Mouse (Mus musculus) myocyte (in vitro differentiated cells): ENCODE results near the gene Rhobtb3. TPM values are rescaled to one million over a fixed set of nuclear protein-coding genes. Genes with fewer than 3 reads are reported as not detected.

Experiments
- H3K27me3 ChIP-seq: one replicate; pipeline ENCODE4 v1.6.1; 2011; ENCODE audit not compliant: control insufficient read depth, insufficient read depth, insufficient read length
- H3K36me3 ChIP-seq: one replicate; pipeline ENCODE4 v1.6.1; 2011; ENCODE audit not compliant: control insufficient read depth, insufficient read depth
- H3K4me2 ChIP-seq: one replicate; pipeline ENCODE4 v1.6.1; 2011; ENCODE audit warnings: low read depth, control low read depth
- H3K4me3 ChIP-seq: one replicate; pipeline ENCODE4 v1.5.1; 2011; ENCODE audit warnings: mild to moderate bottlenecking, control low read depth, moderate library complexity
- H3K79me2 ChIP-seq: one replicate; pipeline ENCODE4 v1.6.1; 2011; ENCODE audit not compliant: control insufficient read depth, insufficient read depth
- H3ac ChIP-seq: one replicate; pipeline ENCODE4 v1.6.1; 2011; ENCODE audit not compliant: control insufficient read depth, insufficient read length
- CEBPB ChIP-seq: IDR thresholded peaks from 2 replicates; pipeline ENCODE4 v1.6.1; 2011; ENCODE audit warnings: mild to moderate bottlenecking, moderate library complexity; ENCODE audit not compliant: poor library complexity, insufficient read depth, severe bottlenecking
- E2F4 ChIP-seq: IDR thresholded peaks from one replicate; pipeline ENCODE4 v1.6.1; 2011; ENCODE audit warnings: mild to moderate bottlenecking, control low read depth, moderate library complexity; ENCODE audit not compliant: insufficient read depth
- MAX ChIP-seq: IDR thresholded peaks from one replicate; pipeline ENCODE4 v1.6.1; 2011; ENCODE audit warnings: low read depth, mild to moderate bottlenecking, control low read depth
- MYOD1 ChIP-seq, 3 experiments: IDR thresholded peaks; one replicate each; pipeline ENCODE4 v1.6.1; 2011; ENCODE audit warnings: control low read depth in 2 of 3, low read depth in 2 of 3, mild to moderate bottlenecking in 2 of 3, moderate library complexity in 1 of 3; ENCODE audit not compliant: insufficient read length in 2 of 3, control insufficient read depth in 1 of 3
- MYOG ChIP-seq, 3 experiments: IDR thresholded peaks; one replicate each; pipeline ENCODE4 v1.6.1; 2011; ENCODE audit warnings: control low read depth in 2 of 3, low read depth in 2 of 3, mild to moderate bottlenecking in 2 of 3; ENCODE audit not compliant: insufficient read length in 2 of 3, control insufficient read depth in 1 of 3, insufficient read depth in 1 of 3
- POLR2A ChIP-seq: IDR thresholded peaks from one replicate; pipeline ENCODE4 v1.6.1; 2011; ENCODE audit warnings: low read depth, mild to moderate bottlenecking, control low read depth, moderate library complexity; ENCODE audit not compliant: insufficient read length
- POLR2AphosphoS2 ChIP-seq: IDR thresholded peaks from one replicate; pipeline ENCODE4 v1.6.1; 2011; ENCODE audit warnings: low read depth, control low read depth; ENCODE audit not compliant: insufficient read length
- REST ChIP-seq: IDR thresholded peaks from one replicate; pipeline ENCODE4 v1.6.1; 2011; ENCODE audit warnings: mild to moderate bottlenecking, control low read depth, moderate library complexity; ENCODE audit not compliant: insufficient read depth, insufficient read length
- SRF ChIP-seq: IDR thresholded peaks from one replicate; pipeline ENCODE4 v1.6.1; 2011; ENCODE audit warnings: low read depth; ENCODE audit not compliant: control insufficient read depth, insufficient read length
- TCF12 ChIP-seq: IDR thresholded peaks from one replicate; pipeline ENCODE4 v1.6.1; 2011; ENCODE audit warnings: mild to moderate bottlenecking, control low read depth; ENCODE audit not compliant: poor library complexity, insufficient read depth, severe bottlenecking
- TCF3 ChIP-seq: IDR thresholded peaks from one replicate; pipeline ENCODE4 v1.6.1; 2011; ENCODE audit warnings: low read depth, control low read depth; ENCODE audit not compliant: insufficient read length
- USF1 ChIP-seq: IDR thresholded peaks from one replicate; pipeline ENCODE4 v1.6.1; 2011; ENCODE audit warnings: low read depth, mild to moderate bottlenecking, control low read depth, moderate library complexity
- polyA plus RNA-seq: library from polyadenylated mRNA; unstranded; fragments of >200 nt; fragmentation: generic; extraction: Trizol; gene quantifications from one replicate; pipeline ENCODE4 v1.2.1, GENCODE M21; 2012; ENCODE audit warnings: missing spikeins

Gene Rhobtb3
- polyA plus RNA-seq, result 5.7 TPM

DNA sequence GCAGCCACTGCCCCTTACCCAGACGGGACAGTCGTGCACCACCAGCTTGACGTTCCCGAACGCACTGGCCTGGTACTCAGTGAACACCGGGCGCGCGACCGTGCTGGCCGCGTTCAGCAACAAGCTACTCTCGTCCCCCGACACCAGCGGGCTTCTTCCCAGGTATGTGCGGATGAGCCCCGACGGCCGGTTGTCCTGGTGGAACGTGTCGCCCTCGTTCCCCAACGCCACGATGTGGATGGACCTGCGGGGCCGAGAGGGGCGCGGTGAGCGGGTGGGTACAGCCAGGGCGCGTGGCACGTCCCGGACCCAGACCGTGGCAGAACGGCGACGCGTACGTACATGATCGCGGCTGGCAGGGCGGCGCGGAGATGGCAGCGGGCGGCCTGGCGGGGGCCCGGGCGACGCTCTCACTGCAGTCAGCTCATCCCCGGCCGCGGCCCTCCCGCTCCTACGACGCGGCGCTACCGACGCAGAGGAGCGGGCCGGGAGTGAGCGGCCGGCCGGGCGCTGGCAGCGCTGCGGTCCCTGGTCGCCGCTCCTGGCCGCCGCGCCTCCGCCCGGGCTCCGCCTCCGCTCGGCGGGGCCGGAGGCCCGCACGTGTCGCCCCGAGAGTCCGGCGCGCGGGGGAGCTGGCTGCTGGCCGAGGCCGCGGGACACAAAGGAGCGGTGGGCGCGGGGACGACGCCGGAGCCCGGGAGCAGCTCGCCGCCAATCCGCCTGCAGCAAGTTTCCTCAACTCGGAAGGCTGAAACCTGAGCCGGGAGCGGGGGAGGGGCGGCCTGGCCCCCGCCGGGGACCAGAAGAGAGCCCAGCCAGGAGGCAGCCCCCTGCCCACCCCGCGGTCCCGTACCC is at the start of gene Rhobtb3:
Rhobtb3 (minus strand) TSS at position 737 of the 855 bp plus-strand sequence.
- peak within 1 kb of the TSS; percentile 73 for H3K4me2 ChIP-seq
- peak within 1 kb of the TSS; percentile 74 for H3K4me3 ChIP-seq
- TF ChIP-seq USF1 (no peak), MAX (no peak), MYOD1 (IDR thresholded peaks at IDR 0.05; ENCODE audit: control insufficient read depth in 1 of 3, insufficient read length in 2 of 3, low read depth in 2 of 3) (peak in 1 of 3 experiments; percentile 30), TCF12 (no peak), CEBPB (no peak), REST (no peak), TCF3 (no peak), E2F4 (no peak), POLR2AphosphoS2 (peak; percentile 64), MYOG (IDR thresholded peaks at IDR 0.05; ENCODE audit: control insufficient read depth in 1 of 3, insufficient read depth in 1 of 3, insufficient read length in 2 of 3, low read depth in 2 of 3) (peak in 2 of 3 experiments; percentile 16 to 40), POLR2A (peak; percentile 62), SRF (no peak)
- peak within 1 kb of the TSS; percentile 92 for H3ac ChIP-seq
- H3K79me2 ChIP-seq, result peaks cover 41% of the 10 kb centered on the region
- H3K27me3 ChIP-seq, result no peaks in the 10 kb centered on the region
- peaks cover 6% of the 10 kb centered on the region for H3K36me3 ChIP-seq

- Histone ChIP-seq H3K79me2 (no peaks in the 10 kb centered on the region), H3K36me3 (no peaks in the 10 kb centered on the region), H3ac (no peak overlapping the region), H3K4me2 (no peak overlapping the region), H3K4me3 (no peak overlapping the region), H3K27me3 (no peaks in the 10 kb centered on the region)
- TF ChIP-seq TCF3, result no peak
- no peak for TF ChIP-seq USF1
- TF ChIP-seq MAX, result no peak
- TF ChIP-seq MYOD1 (IDR thresholded peaks at IDR 0.05; ENCODE audit: control insufficient read depth in 1 of 3, insufficient read length in 2 of 3, low read depth in 2 of 3), result no peak
- no peak for TF ChIP-seq POLR2A
- TF ChIP-seq POLR2AphosphoS2, result no peak
- TF ChIP-seq MYOG (IDR thresholded peaks at IDR 0.05; ENCODE audit: control insufficient read depth in 1 of 3, insufficient read depth in 1 of 3, insufficient read length in 2 of 3, low read depth in 2 of 3), result no peak
- no peak for TF ChIP-seq TCF12
- TF ChIP-seq CEBPB, result no peak
- no peak for TF ChIP-seq REST
- TF ChIP-seq E2F4, result no peak
- TF ChIP-seq SRF, result no peak
These were observed 48.7 kb upstream of the Rhobtb3 start for GRCm38 (mm10) chr13:75992169-75993028.

- H3K27me3 ChIP-seq, result no peaks in the 10 kb centered on the region
- H3K4me3 ChIP-seq, result no peak overlapping the region
- no peak for TF ChIP-seq MYOD1 (IDR thresholded peaks at IDR 0.05; ENCODE audit: control insufficient read depth in 1 of 3, insufficient read length in 2 of 3, low read depth in 2 of 3)
- no peak for TF ChIP-seq CEBPB
- TF ChIP-seq TCF12, result no peak
- TF ChIP-seq USF1, result no peak
- no peak for TF ChIP-seq REST
- TF ChIP-seq MAX, result no peak
- no peak for TF ChIP-seq SRF
- TF ChIP-seq TCF3, result no peak
- TF ChIP-seq MYOG (IDR thresholded peaks at IDR 0.05; ENCODE audit: control insufficient read depth in 1 of 3, insufficient read depth in 1 of 3, insufficient read length in 2 of 3, low read depth in 2 of 3), result no peak
- no peak for TF ChIP-seq POLR2AphosphoS2
- no peak for TF ChIP-seq POLR2A
- TF ChIP-seq E2F4, result no peak
- no peaks in the 10 kb centered on the region for H3K79me2 ChIP-seq
- H3K4me2 ChIP-seq, result no peak overlapping the region
- no peak overlapping the region for H3ac ChIP-seq
- H3K36me3 ChIP-seq, result no peaks in the 10 kb centered on the region
These were observed 44.4 kb upstream of the Rhobtb3 start for GRCm38 (mm10) chr13:75988096-75988495.

DNA sequence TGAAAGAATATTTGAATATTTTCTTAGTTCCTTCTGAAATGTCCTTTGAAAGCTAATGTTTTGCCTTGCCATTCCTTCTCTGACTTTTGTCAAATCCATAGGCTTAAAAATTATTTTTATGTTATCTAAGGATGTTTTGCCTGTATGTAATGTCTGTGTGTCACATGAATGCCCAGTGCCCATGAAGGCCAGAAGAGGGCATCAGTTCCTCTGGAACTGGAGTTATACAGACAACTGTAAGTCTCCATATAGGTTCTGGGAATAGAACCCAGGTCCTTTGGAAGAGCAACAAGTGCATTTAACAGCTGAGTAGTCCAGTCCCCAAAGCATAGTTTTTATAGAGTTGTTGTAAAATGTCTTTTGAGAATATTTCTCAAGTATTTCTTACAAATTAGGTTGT is 38.2 kb upstream of the Rhobtb3 start:
- H3ac ChIP-seq, result no peak overlapping the region
- TF ChIP-seq TCF3 (no peak), USF1 (no peak), MAX (no peak), REST (no peak), MYOG (IDR thresholded peaks at IDR 0.05; ENCODE audit: control insufficient read depth in 1 of 3, insufficient read depth in 1 of 3, insufficient read length in 2 of 3, low read depth in 2 of 3) (no peak), POLR2AphosphoS2 (no peak), E2F4 (no peak), MYOD1 (IDR thresholded peaks at IDR 0.05; ENCODE audit: control insufficient read depth in 1 of 3, insufficient read length in 2 of 3, low read depth in 2 of 3) (no peak), TCF12 (no peak), SRF (no peak), CEBPB (no peak), POLR2A (no peak)
- H3K79me2 ChIP-seq, result no peaks in the 10 kb centered on the region
- H3K4me3 ChIP-seq, result no peak overlapping the region
- H3K36me3 ChIP-seq, result no peaks in the 10 kb centered on the region
- H3K27me3 ChIP-seq, result no peaks in the 10 kb centered on the region
- no peak overlapping the region for H3K4me2 ChIP-seq
